Mouse (Mus musculus) layer of hippocampus, adult 18-20 months (tissue): Measurements from ENCODE around the gene Ofcc1. TPM values are rescaled to one million over a fixed set of nuclear protein-coding genes. Genes with fewer than 3 reads are reported as not detected.

Experiments used
- DNase-seq, 2 experiments: peaks; one replicate each; pipeline ENCODE4 v3.0.0; 2022; ENCODE audit warnings: low spot score in 2 of 2
- total RNA-seq, 2 experiments: library from RNA; stranded (reverse); gene quantifications; 2 replicates each; pipeline ENCODE4 v1.2.3; 2021

The Ofcc1 gene
- total RNA-seq, 2 experiments from 2014 or later = not detected

DNA sequence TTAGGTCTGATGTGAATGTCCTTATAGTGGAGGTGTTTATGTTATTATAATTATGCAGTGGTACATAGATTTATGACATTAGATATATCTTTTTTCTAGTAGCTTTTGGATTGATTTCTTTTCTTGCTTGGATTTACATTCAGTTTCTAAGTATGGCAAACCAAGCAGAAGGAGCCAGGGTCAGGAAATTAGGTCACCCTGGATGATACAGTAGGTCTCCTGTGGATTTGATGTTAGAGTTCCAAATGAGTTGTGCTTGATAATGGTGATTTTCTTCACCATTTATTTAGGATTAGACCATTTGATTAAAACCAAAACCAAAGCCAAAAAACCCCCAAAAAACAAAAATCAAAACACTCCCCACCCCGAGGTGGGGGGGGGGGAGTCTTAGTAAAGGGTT, 338.6 kb downstream of the Ofcc1 start:
- DNase-seq = no peak

DNA sequence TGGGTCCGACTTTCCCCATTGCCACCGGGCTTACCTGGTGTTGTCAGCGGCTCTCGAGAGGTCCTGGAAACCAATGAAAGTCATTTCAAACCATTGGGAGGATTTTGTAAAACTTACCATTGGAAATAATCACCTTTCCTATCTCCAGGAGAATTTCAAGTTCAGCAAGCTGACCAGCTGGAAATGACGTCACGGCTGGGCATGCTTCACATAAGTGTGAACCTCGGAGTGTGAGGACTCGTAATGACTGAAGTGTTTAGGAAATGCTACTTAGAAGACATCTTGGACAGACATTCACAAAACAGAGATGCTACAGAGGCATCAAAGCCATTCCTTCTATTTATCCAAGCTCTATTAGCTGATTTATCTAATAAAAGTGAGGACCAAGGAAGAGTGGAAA, 361.0 kb downstream of the Ofcc1 start:
- DNase-seq = no peak

DNA sequence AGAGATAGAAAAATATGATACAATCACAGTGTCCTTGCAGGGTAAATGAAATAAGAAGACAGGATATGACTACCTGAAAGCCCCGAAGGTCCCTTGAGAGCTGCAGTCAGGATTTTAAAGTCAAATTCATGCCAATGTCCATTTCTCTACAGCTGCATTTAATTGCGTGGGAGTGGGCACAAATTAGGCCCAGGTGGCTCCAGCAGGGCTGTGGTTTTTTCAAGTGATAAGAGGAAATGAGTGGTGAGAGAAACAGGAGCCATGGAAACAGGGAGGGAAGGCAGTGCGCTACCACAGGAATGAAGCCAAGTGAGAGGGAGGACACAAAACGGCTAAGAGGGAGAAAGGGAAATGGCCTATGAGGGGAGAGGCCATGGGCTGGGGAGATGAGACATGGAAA, 363.3 kb downstream of the Ofcc1 start:
- no peak for DNase-seq

DNA sequence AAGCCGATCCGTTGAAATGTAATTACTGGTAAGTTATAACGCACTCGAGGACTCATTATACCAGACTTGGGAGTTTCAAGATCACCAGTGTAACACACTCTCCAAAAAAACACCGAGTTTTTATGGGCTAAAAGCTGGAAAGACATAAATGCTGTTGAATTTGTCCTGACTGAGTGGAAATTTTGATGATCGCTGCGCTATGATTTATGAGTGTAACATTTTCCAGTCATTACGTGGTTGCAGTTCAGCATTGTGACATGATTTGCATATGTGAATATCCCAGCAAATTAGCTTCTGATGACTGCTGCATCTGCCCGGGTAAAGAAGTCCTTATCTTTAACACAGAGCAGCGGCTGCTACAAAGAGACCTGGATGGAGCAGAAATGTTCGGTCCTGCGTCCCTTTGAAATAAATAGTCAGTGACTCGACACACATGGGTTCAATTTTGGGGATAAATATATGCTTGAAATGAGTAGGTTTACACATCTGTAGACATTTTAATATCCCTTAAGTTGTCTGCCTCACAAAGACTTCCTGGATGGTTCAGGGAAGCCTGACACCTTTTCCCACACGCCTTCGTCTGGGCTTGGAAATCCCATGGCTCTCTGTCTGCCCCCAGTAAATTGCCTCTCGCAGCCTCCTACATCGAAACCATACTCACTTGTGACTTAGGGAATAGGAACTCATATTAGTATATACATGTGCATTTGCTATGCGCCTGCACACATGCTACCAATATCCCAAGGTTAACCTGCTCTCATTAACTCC, 381.8 kb downstream of the Ofcc1 start:
- DNase-seq = no peak

DNA sequence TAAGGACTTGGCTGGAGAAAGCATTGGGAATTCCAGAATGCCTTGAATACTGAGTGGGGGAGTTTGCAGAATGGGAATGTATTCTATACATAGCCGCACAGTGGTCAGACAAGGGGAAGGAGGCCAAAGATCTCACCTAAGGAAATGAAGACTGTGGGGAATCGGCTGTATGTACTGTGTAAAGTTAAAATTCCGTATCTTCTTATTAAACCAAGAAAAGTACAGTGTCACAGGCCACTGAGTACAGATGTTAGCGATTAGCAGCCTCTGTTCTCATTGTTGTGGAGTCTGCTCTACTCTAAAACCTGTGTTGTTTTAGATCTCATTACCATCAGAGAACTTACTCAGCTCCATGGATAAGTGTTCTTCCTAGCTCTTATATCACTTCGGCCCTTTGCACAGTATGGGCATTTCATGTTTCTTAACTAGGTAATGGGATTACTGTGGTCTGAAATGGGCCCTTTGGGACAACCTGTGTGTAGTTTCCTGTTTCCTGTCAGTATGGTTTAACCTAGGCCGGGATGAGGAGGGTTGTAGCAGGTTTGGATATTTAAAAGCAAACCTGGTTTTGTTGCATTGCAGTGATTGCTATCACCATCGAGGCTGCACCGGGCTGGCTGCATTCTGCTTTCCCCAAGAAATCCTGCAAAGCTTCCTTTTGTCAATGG, 392.8 kb downstream of the Ofcc1 start:
- no peak for DNase-seq

DNA sequence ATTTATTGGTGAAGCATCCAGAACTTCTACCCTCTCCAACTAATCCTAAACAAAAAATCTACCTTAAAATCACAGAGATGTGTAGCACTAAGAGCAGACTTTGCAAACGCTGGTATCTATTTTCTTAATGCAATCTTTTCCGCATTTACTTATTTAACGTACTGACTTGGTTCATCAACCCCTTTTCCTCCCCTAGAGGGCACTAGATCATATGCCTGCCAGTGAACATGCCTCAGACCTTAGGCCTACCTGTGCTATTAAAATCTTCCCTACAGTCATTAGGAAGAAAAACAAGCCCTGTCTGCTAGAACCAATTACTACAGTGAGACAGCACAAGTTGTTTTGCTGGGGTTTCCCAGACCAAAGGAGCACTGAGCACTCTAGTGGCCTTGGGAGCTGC, 404.0 kb downstream of the Ofcc1 start:
- DNase-seq = no peak

DNA sequence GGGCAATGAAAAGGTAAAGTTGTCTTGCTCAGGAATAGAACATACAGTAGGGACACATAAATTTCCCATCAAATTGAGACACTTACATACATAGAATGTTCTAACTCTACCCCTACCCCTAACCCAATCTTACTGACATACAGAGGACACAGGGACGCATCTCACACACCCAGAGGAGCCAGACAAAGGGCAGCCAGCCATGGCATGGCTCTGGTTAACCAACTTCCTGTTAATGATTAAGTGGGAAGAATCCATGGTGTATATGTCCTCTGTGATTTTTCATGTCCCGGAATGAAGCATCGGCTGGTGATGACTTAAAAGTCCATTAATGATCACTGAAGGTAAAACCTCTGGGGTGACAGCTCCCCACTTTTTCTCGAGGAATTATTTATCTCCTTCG, 405.2 kb downstream of the Ofcc1 start:
- no peak for DNase-seq
